Mouse (Mus musculus) hindbrain, postnatal 0 days (tissue): Measurements from ENCODE around the gene Abtb2. TPM values are rescaled to one million over a fixed set of nuclear protein-coding genes. Genes with fewer than 3 reads are reported as not detected.
"Not testable (repeated sequence)": the region's sequence is repeated elsewhere in the genome, so short reads cannot be mapped to it uniquely, and the experiment has no call there.

Source experiments
- ATAC-seq: fragments of 200-750 bp; cut with Nextera tagmentation; 2 replicates; pipeline ENCODE4 v1.8.0; 2017; ENCODE audit warnings: mild to moderate bottlenecking, moderate TSS enrichment, moderate library complexity
- DNase-seq: peaks from one replicate; pipeline ENCODE4 v3.0.0-alpha.2; 2015; ENCODE audit warnings: low spot score
- H3K27ac ChIP-seq: fragments of 300-500 bp; sonication (generic); 2 replicates; pipeline ENCODE4 v1.5.1; 2014; ENCODE audit warnings: mild to moderate bottlenecking
- H3K27me3 ChIP-seq: fragments of 300-500 bp; sonication (generic); 2 replicates; pipeline ENCODE4 v1.6.1; 2014; ENCODE audit warnings: low read length, mixed read lengths; ENCODE audit not compliant: insufficient read depth
- H3K36me3 ChIP-seq: fragments of 300-500 bp; sonication (generic); 2 replicates; pipeline ENCODE4 v1.6.1; 2014; ENCODE audit warnings: low read length, mixed read lengths; ENCODE audit not compliant: insufficient read depth
- H3K4me1 ChIP-seq: fragments of 300-500 bp; sonication (generic); 2 replicates; pipeline ENCODE4 v1.6.1; 2014; ENCODE audit warnings: antibody characterized with exemption, low read length, mixed read lengths; ENCODE audit not compliant: insufficient read depth
- H3K4me2 ChIP-seq: fragments of 300-500 bp; sonication (generic); 2 replicates; pipeline ENCODE4 v1.6.1; 2014; ENCODE audit warnings: low read depth, mild to moderate bottlenecking, low read length, moderate library complexity, mixed read lengths
- H3K4me3 ChIP-seq: fragments of 300-500 bp; sonication (generic); 2 replicates; pipeline ENCODE4 v1.5.1; 2014; ENCODE audit warnings: low read length
- H3K9ac ChIP-seq: fragments of 300-500 bp; sonication (generic); replicated peaks from 2 replicates; pipeline ENCODE4 v1.6.1; 2014; ENCODE audit warnings: mild to moderate bottlenecking, low read length, moderate library complexity, mixed read lengths
- H3K9me3 ChIP-seq: fragments of 300-500 bp; sonication (generic); 2 replicates; pipeline ENCODE4 v1.6.1; 2016; ENCODE audit warnings: low read length, mixed read lengths
- CTCF ChIP-seq: IDR thresholded peaks from 2 replicates; pipeline ENCODE4 v1.5.1; 2016; ENCODE audit warnings: antibody characterized with exemption, control low read depth, low read depth
- WGBS: fragments of 180-500 bp; shearing (Covaris S2); extraction: QIAGEN DNeasy Blood & Tissue Kit; methylation state at CpG from one replicate; pipeline ENCODE4 v1.1.7; 2014; 5-methylcytosine and 5-hydroxymethylcytosine counted together
- polyA plus RNA-seq: library from polyadenylated mRNA; unstranded; fragments of >200 nt; fragmentation: Nextera tagmentation; extraction: Ambion mirVana; gene quantifications from 2 replicates; pipeline ENCODE4 v1.2.1, GENCODE M21; 2015
- total RNA-seq: library from RNA; depleted of rRNA; stranded (reverse); fragments of >200 nt; gene quantifications from 2 replicates; pipeline ENCODE4 v1.2.3, GENCODE M21; 2014; rRNA removed

Gene Abtb2
- total RNA-seq (42.9 and 45.9 TPM in 2 replicates), polyA plus RNA-seq (11.7 and 11.8 TPM in 2 replicates)

DNA sequence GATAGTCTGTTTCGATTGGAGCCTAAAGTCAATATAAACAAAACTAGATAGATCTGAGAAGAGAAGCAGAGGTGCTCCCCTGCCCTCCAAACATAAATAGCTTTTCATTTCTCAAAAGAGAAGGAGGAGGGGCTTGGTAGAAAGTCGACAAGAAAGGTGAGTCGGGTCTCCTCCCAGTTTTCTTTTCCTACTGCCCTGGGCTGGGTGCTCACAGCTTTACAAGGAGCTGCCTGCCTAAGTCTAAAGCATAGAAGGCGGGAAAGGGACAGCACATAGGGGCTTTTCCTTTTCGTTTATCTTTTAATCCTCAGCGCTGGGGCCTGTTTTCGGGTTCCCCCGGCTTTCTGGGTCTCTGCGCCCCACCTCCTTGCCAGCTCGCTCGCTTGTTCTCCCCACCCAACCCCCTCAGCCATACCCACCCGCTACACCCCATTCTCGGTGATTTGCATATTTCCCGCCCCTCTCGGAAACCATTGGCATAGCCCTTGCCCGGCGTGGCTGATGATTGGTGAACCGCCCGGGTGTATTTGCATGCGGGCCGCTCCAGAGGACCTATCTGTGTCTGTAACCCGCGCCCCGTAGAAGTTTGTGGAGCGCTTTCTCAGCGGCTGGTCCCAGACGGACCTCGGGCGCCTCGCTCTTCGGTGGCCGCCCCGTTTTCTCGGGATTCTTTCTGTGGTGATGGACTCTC, at the start of gene Abtb2:
TSS of gene Abtb2 (plus strand) at position 579 of the 691 bp plus-strand sequence.
- H3K27ac ChIP-seq = peak within 1 kb of the TSS; percentile 77
- no peaks in the 10 kb centered on the region for H3K36me3 ChIP-seq
- peak; percentile 96 for DNase-seq
- H3K4me3 ChIP-seq = peak within 1 kb of the TSS; percentile 71
- ATAC-seq = peak; percentile 96
- peaks cover 8% of the 10 kb centered on the region for H3K4me1 ChIP-seq
- WGBS = under 1% methylated on average over 34 of the region's 34 CpGs
- no peaks in the 10 kb centered on the region for H3K27me3 ChIP-seq
- H3K9me3 ChIP-seq = no peaks in the 10 kb centered on the region
- no peak for TF ChIP-seq CTCF
- H3K9ac ChIP-seq = peak within 1 kb of the TSS; percentile 62
- H3K4me2 ChIP-seq = peak within 1 kb of the TSS; percentile 96

DNA sequence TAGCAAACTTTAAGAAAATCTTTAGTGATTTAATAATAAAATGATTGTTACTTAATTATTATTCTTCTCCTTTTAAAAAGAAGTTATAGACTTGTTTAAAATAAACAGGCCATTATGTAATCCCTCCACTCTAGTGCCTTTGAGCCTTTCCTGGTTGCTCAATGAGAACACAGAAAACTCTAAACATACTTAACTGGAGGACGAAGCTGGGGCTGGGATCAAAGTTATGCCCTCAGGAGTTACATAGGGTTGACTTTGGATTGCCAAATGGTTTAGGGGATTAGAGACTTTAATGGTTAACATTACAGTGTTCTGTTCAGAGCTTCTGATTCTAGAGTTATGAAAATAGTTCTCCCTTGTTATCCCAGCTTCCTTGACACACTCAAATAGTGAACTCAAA, 49.6 kb upstream of the Abtb2 start:
- Histone ChIP-seq H3K4me3 (no peak overlapping the region), H3K9ac (no peak overlapping the region), H3K27me3 (no peaks in the 10 kb centered on the region), H3K9me3 (no peaks in the 10 kb centered on the region), H3K4me2 (no peak overlapping the region), H3K36me3 (no peaks in the 10 kb centered on the region), H3K4me1 (no peaks in the 10 kb centered on the region), H3K27ac (no peak overlapping the region)
- no peak for DNase-seq
- no peak for ATAC-seq
- 80% methylated on average over 1 of the region's 1 CpGs for WGBS
- TF ChIP-seq CTCF = no peak

DNA sequence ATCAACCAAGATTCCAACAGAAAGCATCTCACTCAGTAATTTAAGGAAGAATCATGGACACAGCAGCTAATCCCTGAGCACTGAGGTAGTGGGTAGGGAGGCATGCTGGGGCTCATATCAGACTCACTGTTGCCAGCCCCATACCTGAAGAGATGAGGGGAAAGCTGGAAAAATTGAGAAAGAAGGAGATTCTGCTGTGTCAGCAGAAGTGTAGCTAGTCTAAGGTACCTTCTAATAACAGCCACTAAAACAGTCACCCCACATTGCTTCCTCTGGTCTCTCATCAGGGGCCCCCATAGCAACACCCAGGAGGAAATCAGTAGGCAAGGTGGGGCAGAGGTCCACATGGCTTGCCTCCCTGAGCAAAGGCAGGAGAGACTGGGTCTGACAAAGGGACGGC, 40.5 kb upstream of the Abtb2 start:
- ATAC-seq (no peak), DNase-seq (no peak)
- Histone ChIP-seq H3K9ac (no peak overlapping the region), H3K36me3 (no peaks in the 10 kb centered on the region), H3K4me2 (no peak overlapping the region), H3K9me3 (no peaks in the 10 kb centered on the region), H3K4me1 (no peaks in the 10 kb centered on the region), H3K27me3 (no peaks in the 10 kb centered on the region), H3K4me3 (no peak overlapping the region), H3K27ac (no peak overlapping the region)
- no peak for TF ChIP-seq CTCF
- 87% methylated on average over 1 of the region's 1 CpGs for WGBS

DNA sequence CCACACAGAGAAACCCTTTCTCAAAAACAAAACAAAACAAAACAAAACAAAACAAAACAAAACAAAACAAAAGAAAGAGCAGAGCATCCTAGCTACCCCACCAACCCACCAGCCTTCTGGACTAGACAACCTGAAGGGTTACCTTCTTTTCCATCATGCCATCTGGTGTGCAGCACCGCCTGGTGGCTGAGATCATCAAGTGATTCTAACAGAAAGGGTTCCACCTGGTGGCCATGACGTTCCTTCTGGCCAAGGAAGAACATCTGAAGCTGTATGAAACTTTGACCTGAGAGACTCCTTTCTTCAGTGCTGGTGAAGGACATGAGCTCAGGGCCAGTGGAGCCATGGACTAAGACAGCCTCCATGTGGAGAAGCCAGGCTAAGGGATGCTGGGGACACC, 19.0 kb upstream of the Abtb2 start:
- no peak overlapping the region for H3K4me2 ChIP-seq
- no peak overlapping the region for H3K4me3 ChIP-seq
- no peak for ATAC-seq
- WGBS = 8% methylated on average over 2 of the region's 2 CpGs
- H3K9me3 ChIP-seq = no peaks in the 10 kb centered on the region
- DNase-seq = peak; percentile 77
- no peaks in the 10 kb centered on the region for H3K36me3 ChIP-seq
- no peaks in the 10 kb centered on the region for H3K4me1 ChIP-seq
- H3K9ac ChIP-seq = no peak overlapping the region
- peak; percentile 95 for TF ChIP-seq CTCF
- no peak overlapping the region for H3K27ac ChIP-seq
- no peaks in the 10 kb centered on the region for H3K27me3 ChIP-seq

DNA sequence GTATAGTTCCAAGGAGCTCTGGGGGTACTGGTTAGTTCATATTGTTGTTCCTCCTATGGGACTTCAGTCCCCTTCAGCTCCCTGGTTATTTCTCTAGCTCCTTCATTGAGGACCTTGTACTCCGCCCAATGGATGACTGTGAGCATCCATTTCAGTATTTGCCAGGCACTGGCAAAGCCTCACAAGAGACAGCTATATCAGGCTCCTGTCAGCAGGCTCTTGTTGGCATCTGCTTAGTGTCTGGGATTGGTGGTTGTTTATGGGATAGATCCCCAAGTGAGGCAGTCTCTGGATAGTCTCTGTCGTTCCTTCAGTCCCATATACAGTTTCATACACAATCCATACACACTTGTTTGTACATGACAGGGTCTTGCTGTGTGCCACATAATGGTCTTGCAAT, 15.8 kb upstream of the Abtb2 start:
- H3K9ac ChIP-seq, H3K4me3 ChIP-seq, H3K36me3 ChIP-seq, DNase-seq, H3K4me2 ChIP-seq, H3K27me3 ChIP-seq, H3K27ac ChIP-seq, ATAC-seq, H3K9me3 ChIP-seq, H3K4me1 ChIP-seq: not testable (repeated sequence)
- WGBS = 96% methylated on average over 2 of the region's 2 CpGs

DNA sequence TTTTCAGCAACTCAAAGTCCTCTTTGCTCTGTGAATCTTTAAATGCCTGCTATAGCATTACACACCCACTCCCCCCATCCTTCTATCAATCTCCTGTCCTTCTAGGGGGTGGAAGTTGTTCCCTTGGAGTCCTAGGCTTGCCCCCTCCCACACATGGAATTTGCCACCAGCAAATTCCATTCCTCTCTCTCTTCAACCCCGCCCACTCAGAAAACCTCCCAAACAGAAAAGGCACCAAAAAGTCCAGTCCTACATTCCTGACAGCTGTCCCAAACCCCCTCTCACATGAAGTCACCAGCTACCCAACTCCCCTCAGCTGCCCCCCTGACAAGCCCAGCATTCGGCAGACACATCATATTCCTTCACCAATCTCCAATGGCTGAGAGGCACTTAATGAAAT, 12.1 kb upstream of the Abtb2 start:
- no peak for TF ChIP-seq CTCF
- Histone ChIP-seq H3K4me1 (no peaks in the 10 kb centered on the region), H3K4me2 (no peak overlapping the region), H3K9ac (no peak overlapping the region), H3K27ac (no peak overlapping the region), H3K4me3 (no peak overlapping the region), H3K36me3 (no peaks in the 10 kb centered on the region), H3K27me3 (no peaks in the 10 kb centered on the region), H3K9me3 (no peaks in the 10 kb centered on the region)
- DNase-seq (no peak), ATAC-seq (no peak)
- WGBS = 79% methylated on average over 2 of the region's 2 CpGs

DNA sequence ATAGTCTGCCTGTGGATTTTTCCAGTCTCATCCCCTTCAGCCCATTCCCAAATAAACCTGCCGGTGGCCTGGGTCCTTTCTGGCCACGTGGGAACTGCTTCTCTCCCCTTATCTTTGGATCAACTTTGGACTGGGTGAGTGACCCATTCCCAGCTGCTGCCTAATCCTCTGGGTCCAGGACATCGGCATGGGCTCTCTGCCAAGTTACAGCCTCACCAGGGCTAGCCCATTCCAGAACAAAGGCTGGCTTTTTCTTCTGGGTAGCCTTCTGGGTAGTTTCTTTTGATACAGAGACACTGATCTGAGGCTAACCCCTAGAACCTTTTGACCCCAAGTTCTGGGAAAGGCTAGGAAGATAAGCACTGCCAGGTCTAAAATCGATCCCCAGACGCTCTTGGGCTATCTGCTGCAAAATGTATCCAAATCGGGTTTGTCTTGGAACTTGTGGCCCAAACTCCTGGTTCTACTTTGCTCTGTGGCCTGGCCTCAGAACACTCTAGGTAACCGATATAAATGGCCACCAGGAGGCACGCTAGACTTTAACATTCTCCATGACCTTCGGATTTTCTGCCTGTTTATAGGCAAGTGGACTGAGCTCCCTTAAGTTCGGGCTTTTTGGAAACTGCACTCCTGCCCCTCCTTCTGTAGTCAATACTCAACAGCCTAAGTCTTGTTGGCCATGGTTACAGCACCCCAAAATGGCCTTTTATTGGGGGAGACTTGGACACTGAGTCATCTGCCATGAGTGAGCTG, 9.8 kb upstream of the Abtb2 start:
- peak; percentile 39 for TF ChIP-seq CTCF
- no peak overlapping the region for H3K4me3 ChIP-seq
- H3K4me1 ChIP-seq = no peaks in the 10 kb centered on the region
- DNase-seq (no peak), ATAC-seq (no peak)
- no peaks in the 10 kb centered on the region for H3K36me3 ChIP-seq
- WGBS = 64% methylated on average over 10 of the region's 10 CpGs
- no peak overlapping the region for H3K9ac ChIP-seq
- H3K27me3 ChIP-seq = no peaks in the 10 kb centered on the region
- H3K27ac ChIP-seq = no peak overlapping the region
- H3K9me3 ChIP-seq = no peaks in the 10 kb centered on the region
- no peak overlapping the region for H3K4me2 ChIP-seq
